Mouse (Mus musculus) urinary bladder, postnatal 25 days (tissue): ENCODE results near the gene Gm15517.
"Not testable (repeated sequence)": the region's sequence is repeated elsewhere in the genome, so short reads cannot be mapped to it uniquely, and the experiment has no call there.

Experiments used
- DNase-seq: peaks from one replicate; pipeline ENCODE4 v3.0.0; 2022; ENCODE audit warnings: low spot score

Gm15517 gene

DNA sequence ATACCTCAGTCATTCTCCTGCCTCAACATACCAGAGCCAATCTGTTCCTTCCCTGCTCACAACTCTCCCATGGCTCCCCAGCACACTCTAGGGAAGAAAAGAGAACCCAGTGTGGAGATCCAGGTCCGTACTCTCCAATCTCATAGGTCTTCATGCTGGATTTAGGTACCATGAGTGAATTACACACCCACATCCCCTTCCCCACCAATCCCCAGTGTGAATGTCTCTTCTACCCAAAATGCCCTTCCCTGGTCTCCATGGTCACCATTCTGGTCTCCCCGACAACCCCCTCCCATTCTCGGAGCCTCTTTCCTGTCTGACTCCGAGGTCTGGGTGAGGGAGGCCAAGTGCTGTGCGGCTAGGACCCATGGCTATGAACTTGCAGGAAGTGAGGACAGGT lies at the start of gene Gm15517:
TSS of gene Gm15517 (plus strand) at position 301 of the 400 bp plus-strand sequence.
- no peak for DNase-seq

DNA sequence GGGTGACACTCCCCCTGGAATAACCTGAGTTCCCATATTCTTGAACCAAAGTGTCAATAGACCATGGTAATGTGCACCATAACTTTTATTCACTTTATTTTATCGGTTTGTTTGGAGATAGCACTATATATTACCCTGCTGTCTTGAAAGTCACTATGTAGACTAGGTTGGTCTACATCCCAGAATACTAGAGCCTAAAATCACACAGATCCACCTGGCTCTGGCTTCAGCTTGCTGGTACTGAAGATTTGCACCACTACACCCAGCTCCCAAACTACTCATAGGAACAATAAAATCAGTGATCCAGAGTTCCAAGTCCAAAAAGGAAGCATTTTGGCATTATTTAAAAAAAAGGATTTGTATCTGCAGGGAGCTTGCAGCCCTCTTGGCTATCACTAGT lies 45.6 kb upstream of the Gm15517 start, which contains the start of gene Klk1b5:
TSS of gene Klk1b5 (plus strand) at position 301 of the 400 bp plus-strand sequence.
- no peak for DNase-seq

DNA sequence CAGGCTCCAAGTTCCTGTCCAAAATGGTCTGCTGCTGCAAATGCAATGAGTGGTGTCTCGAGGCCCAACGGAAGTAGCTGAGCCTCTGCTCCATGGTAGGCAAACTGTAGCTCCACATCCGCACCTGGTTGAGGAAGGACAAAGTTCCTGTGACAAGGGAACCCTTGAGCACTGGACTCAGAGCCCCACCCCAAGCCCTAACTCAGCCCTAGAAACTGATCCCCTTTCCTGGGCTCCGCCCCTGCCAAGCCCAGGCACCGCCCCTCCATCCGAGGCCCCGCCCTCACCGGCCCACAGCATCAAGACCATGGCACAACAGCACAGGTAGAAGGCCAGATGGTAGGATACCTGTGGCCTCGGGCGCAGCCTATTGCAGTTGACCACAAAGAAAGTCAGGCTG lies 39.6 kb upstream of the Gm15517 start:
- not testable (repeated sequence) for DNase-seq

DNA sequence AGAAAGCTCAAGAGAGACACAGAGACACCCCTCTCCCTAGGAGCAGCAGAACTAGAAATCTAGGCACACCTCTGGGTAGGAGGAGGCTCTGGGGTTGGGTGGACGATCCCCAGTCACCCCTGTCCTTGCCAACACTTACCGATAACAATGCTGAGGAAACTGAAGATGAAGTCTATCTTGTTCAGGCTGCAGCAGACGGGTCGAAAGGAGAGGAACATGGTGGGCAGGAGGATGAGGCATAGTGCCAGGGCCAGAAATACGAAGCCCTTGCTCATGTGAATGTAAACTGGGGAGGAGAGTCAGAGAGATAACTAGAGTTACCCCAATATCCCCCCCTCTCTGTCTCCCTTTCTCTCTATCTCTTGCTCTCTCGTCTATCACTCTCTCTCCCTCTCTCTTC lies 38.9 kb upstream of the Gm15517 start:
- not testable (repeated sequence) for DNase-seq

DNA sequence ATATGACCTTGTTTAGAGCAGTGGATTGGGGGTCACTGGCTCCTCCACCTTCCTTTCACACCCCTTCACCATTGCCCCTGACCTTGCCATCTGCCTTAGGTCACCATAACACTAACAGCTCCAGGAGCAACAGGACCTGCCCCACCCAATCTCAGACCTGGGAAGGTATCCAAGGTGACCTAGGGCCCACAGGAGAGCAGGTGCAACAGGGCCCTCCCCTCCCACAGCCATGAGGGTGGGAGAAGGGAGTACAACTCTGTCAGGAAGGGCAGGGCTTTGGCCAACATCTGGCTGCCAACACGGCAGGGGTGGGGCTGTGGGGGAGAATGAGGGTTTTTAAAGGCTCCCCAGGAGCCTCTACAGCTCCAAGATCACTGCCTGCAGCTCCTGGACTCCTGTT lies 36.2 kb upstream of the Gm15517 start, which contains the start of gene Klk1:
TSS of gene Klk1 (plus strand) at position 285 of the 400 bp plus-strand sequence.
- no peak for DNase-seq

DNA sequence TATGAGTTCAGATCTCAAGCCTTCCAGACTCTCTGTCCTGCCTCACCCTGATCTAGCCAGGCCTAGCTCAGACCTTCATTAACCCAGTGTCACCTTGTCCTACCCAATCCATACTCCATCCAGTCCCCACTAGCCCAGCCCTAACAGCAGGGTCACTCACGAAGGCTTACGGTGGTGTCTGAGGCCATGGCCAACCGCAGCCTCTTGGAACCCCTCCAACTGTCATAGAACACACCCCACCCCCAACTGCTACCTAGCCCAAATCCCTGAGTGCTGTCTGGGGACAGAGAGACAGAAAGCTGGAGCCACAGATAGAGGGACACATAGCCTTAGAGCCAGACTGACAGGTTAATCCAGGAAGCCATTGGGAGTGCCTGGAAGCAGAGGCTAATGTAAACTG lies 25.3 kb upstream of the Gm15517 start, which contains the start of gene Gm36864:
TSS of gene Gm36864 (plus strand) at position 269 of the 400 bp plus-strand sequence.
- no peak for DNase-seq

DNA sequence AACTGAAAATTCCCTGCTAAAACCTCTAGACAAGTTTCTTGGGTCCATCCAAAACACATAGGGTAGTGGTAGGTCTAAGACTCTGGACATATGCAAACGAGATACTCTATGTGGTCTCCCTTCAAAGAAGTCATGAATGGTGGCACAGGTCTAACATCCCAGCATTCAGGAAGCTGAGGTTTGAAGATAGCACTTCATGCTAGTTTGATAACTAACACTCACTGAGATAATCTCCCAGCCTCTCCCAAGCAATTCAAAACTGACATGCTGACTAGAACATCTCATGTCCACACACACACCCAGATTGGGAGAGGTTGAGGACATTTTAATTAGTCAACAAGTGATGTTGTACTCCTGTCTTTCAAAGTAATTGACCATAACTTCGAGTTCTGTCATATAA lies 21.3 kb upstream of the Gm15517 start:
- DNase-seq: no peak

DNA sequence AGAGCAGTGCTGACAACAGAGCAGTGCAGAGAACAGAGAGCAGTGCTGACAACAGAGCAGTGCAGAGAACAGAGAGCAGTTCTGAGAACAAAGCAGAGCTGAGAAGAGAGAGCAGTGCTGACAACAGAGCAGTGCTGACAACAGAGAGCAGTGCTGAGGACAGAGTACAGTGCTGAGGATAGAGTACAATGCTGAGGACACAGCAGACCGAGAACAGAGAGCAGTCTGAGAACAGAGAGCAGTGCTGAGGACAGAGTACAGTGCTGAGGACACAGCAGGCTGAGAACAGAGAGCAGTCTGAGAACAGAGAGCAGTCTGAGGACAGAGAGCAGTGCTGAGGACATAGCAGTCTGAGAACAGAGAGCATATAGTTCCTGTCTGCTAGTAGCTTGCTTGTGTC lies 20.5 kb upstream of the Gm15517 start:
- no peak for DNase-seq

DNA sequence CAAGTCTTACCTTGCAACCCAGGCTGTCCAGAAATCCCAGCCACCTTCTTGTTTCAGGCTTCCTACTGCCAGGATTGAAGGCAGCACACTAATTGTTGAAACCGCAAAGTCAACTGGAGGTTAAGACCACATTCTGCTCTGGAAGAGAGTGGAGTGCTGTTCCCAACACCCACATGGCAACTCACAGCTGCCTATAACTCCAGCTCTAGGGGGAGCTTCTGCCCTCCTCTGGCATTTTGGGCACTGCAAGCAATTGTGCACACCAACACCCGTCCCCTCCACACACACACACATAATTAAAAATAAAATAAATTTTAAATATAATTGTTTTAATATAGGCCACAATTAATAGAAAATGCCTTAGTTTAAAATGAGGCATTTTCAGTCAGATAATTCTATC lies 20.1 kb upstream of the Gm15517 start:
- DNase-seq: no peak

DNA sequence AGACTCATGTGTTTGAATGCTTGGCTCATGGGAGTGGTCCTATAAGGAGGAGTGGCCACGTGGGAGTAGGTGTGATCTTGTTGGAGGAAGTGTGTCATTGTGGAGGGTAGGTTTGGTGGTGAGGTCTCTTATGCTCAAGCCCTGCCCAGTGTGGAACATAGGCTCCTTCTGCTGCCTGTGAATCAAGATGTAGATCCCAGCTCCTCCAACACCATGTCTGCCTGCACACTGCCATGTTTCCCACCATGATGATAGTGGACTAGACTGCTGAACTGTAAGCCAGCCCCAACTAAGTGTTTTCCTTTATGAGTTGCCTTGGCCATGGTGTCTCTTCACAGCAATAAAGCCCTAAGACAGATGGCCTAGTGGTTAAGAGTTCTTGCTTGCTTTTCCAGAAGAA lies 17.2 kb upstream of the Gm15517 start:
- no peak for DNase-seq

DNA sequence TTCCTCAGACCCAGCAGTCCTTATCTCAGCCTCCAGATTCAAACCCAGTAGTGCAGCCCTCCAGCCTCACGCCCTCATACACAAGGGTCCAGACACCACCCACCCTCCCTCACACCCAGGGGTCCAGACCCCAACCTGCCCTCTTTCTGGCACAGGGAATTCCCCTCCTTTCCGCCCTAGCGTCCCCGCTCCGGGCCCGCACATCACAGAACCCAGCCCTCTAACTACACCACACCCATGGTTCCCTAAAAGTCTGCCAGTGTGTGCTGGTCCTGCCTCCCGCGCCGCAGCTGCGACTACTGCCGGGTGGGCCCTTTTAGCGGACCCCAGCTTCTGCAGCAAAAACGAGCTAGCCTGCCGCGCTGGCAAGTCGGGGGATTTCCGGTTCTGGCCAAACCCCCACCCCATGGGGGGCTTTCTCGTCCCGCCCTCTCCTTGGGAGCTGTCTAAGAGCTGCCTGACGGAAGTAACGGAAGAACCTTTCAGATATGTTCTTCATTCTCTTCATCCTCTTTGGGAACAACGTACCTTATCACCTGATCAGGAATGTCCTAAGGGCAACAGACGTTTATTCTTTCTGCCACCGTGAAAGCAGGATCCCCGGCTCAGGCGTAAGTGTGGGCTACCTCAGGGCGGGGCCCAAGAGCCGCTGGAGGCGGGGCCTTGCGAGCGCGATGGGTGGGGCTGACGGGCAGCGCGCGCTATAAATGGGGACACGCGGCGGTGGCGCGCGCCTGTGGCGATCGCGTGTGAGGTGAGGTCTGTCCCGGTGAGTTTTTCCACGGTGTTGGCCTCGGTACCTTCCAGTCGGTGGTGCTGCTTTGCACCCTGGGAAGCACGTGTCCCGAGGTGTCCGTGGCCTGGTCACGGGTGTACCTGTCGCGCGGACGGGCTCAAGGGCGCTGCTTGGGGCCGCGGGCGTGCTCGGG lies 14.9 kb upstream of the Gm15517 start, which contains the start of the genes 1700028J19Rik and 2410002F23Rik:
TSS of gene 1700028J19Rik (minus strand) at position 641 of the 929 bp plus-strand sequence.
TSS of gene 2410002F23Rik (plus strand) at position 668 of the 929 bp plus-strand sequence.
- DNase-seq: peak; percentile 94

DNA sequence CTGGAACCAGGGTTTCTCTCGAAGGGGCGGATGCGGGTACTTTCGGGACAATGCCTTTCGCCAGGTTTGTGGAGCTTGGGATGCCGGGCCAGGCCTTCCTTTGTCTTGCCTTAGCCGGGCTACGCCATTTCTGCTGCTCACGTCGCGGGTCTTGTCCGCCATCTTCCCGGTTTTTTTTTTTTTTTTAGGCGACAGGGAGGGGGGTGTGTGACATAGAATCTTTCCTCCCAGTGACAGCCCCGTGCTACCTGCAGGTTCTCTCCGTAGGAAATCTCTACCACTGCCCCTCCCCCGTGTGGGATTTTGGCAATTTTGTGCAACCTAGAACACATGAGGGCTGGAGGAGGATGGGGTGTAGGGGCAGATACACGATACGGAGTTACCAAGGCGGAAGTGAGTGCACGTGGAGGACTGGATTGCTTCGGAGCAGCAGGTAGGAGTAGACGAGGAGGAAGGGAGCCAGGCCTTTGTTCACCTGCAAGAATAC lies 14.2 kb upstream of the Gm15517 start:
- peak; percentile 43 for DNase-seq

DNA sequence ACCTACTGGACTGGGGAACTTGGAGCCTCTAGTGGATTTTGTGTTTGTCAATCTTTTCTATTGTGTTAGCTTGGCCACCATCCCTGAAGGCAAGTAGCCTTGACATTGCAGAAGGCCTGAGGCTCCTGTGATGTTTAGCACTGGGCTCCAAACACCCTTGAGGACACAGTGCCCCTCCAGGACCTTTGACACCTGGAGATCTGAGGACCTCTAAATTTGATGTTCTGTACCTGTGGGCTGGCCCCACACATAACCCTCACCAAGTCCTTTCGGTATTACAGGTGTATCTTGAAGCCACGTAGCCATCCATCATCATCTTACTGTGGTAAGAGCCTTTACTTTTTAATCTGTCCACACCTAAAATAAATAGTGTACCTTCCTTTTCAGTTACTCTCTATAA lies 13.3 kb upstream of the Gm15517 start:
- no peak for DNase-seq

DNA sequence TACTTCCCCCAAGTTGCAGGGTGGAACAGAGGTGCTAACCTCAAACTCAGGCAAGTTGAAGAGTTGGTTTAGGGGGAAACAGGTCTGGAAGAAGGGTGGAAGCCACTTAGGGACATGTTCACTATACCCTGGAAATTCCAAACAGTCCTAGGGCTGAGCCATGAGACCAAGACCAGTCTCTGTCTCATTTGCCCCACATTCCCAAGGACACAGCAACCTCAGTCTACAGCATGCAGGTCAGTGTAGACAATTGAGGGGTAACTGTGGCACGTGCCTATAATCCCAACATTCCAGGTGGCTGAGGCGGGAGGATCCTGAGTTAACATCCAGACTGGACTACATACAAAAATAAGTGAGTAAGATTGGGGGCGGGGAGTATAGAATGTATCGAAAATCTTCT lies 12.0 kb upstream of the Gm15517 start:
- DNase-seq: no peak

DNA sequence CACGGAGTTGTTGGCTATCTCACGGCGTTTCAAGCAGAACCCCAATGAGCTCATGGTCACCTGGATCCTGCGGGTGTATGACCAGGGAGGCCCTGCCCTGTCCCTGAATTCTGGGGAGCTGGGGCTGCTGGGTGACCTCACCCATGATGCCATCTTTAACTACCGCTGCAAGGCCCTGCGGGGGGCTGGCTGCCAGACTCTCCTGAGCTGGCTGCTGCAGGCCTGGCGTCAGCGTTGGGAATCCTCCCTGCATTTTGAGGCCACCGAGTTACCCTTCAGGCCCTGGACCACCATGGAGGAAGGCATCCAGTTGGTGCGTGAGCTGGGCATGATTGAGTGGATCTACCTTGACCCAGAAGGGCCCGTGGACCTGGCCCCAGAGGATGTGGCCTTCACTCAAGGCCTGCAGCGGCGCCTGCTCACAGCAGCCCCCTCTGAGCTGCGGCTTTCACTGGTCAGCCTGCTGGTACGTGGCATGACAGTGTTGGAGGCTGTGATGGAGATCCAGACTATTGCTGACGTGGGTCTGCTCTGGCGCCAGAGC lies 10.4 kb upstream of the Gm15517 start:
- DNase-seq: not testable (repeated sequence)

DNA sequence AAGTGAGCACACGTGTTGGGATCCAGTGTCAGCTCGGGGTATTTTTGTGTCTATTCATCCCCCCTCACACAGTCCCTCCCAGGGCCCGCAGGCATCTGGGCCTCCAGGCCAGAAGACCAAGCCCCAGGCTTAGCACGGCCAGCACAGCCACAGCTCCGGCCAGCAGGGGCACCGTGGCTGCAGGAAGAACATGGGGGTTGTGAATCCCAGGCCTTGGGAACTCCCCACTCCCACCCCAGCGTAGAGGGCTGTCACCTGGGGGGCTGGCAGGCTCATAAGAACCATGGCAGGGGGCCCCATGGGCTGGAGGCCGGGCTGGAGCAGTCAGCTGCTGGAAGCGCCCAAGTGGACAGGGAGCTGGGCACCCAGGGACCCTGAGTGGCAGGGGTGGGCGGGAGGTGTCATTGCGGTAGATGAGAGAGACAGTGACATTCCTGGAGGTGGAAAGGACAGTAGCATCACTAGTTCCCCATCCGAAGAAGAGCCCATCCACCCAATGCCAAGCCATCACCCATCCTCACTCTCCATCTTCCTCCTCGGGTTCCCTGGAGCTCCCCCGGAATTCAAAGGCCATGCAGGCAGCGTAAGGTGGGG lies 8.1 kb upstream of the Gm15517 start:
- no peak for DNase-seq

DNA sequence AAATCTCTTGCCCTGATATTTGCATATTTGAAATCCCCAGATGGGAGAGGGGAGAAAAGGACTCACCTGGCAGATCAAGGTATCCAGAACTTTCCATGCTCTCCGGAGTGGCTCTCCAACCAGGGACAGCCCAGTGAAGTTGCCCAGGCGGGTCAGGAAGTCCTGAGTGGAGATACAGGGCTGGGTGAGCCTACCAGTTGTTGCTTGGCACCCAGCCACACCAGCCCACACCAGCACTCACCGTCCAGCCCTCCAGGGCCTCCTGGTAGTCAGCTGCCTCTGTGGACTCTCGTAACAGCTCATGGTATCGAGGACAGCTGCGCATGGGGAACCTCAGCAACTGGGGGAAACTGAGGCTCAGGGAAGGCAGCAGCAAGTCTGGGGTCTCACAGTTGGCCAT lies 6.3 kb upstream of the Gm15517 start:
- DNase-seq: no peak

DNA sequence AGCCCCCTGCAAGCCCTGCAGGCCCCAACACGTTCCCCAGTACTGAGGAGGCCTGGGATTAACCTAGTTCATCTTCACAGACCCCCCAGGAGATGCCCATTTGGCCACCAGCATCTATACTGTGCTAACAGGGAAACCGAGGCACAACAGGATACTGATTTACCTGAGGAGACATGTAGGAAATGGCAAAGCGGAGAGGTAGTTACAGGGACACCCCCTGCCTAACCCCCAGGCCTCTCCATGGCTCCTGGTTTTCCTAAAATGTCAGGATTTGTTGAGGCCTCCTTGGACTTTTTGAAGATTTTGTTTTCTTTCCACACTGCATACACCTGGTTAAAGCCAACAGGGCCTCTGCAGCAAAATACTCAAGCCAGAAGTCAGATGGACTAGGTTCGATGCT lies 4.0 kb upstream of the Gm15517 start, which contains the start of gene Acp4:
TSS of gene Acp4 (minus strand) at position 101 of the 400 bp plus-strand sequence.
- DNase-seq: no peak

DNA sequence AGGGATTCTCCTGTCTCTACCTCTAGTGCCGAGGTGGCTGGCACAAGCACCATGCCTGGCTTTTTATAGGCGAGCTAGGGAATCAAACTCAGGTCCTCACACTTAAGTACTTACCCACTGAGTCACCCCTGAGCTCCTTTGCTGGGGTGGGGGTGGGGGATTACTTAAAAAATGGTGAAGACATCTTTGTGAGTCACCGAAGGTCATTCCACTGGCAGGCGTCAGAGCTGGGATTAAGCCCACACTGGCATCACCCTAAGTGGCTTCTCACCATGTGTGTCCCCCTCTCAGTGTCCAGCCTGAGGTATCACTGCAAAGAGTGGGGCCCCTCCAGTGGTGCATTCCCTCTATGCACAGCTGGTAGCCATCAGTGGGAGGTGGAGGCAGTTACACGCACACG lies 837 bp upstream of the Gm15517 start:
- DNase-seq: no peak

DNA sequence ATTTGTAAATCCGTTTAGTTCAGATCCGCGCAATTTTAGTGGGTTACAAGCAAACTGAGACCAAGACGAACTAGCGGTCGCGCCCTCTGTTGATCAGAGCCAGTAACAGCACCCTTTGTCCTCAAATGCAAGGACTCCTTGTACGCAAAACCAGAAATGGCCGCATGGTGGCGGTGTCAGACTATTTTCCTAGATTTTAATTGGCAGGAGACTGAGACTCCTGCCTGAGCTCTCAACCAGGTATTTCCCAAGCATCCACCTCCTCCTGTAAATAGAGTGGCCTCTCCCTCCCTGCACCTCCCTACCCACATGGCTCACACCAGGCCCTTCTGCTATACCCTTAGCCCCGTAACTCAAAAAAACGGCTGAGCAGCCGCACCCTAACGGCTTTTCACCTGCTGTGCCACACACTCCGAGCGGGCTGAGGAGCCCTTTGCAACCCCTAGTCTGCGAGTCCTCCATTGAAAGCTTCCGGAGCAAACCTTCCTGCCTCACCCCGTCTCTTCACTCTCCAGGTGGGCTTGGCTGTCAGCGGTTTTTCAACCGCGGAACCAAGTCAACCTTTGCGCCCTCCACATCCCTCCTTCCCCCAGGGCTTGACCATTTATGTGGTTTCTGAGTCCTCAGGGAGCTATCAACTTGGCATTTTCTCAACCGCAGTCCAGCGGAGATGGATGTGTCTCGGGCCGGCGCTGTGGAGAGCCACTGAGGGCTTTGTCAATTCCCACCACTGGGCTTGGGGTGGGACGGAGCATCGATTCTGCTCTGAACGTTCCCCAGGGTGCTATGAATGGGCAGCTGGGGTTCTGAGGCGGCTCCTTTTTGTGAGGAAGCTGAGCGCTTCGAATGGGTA lies 1.8 kb downstream of the Gm15517 start:
- peak; percentile 94 for DNase-seq

DNA sequence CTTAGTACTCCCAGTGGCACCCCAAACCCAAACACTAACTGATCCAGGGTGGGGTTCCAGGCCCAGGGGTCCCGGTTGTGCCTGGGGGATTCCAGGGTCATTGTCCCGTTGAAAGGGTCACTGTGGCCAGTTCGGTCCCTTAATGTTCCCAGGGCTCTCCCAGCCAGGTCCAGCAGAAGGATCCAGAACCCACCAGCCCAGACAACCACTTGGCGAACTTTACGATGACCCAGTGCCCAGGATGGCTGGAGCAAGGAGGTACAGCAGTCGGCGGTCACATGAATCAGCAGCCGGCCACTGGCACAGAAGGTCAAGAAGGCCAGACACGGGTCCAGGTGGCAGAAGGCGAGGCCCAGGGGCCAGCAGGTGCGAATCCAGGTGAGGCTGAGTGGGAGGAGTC lies 6.9 kb downstream of the Gm15517 start:
- DNase-seq: no peak
